Mouse (Mus musculus): ENCODE measurements at regions not wholly inside any gene's neighbourhood (a gene's known extent, or its start where the extent isn't known, plus 50 kb on each side); places are given as distances from the start of the nearest gene placed in this dataset.

GRCm38 (mm10) chr2:28329130-28329529, 117.5 kb upstream of the Ppp1r26 start:
- Histone ChIP-seq H3K27me3 (ENCODE audit: control insufficient read depth, insufficient read depth, low read length) (no peaks in the 10 kb centered on the region), H3K4me3 (ENCODE audit: control insufficient read depth, low read depth, low read length) (no peak overlapping the region), H3K27ac (ENCODE audit: control insufficient read depth, insufficient read depth, low read depth, low read length) (no peak overlapping the region), H3K36me3 (ENCODE audit: control insufficient read depth, insufficient read depth, low read length) (no peaks in the 10 kb centered on the region), H3K4me1 (ENCODE audit: control insufficient read depth, insufficient read depth, low read length) (no peaks in the 10 kb centered on the region)
- no peak for TF ChIP-seq POLR2A (IDR thresholded peaks at IDR 0.05; ENCODE audit: control insufficient read depth, low read depth, low read length)
- no peak for TF ChIP-seq CTCF (IDR thresholded peaks at IDR 0.05; ENCODE audit: control insufficient read depth, insufficient read depth, insufficient replicate concordance, low read depth, low read length)

GRCm38 (mm10) chr2:28335141-28335789, 111.3 kb upstream of the Ppp1r26 start:
- Histone ChIP-seq H3K27ac (ENCODE audit: control insufficient read depth, insufficient read depth, low read depth, low read length) (no peak overlapping the region), H3K27me3 (ENCODE audit: control insufficient read depth, insufficient read depth, low read length) (no peaks in the 10 kb centered on the region), H3K36me3 (ENCODE audit: control insufficient read depth, insufficient read depth, low read length) (no peaks in the 10 kb centered on the region)

DNA sequence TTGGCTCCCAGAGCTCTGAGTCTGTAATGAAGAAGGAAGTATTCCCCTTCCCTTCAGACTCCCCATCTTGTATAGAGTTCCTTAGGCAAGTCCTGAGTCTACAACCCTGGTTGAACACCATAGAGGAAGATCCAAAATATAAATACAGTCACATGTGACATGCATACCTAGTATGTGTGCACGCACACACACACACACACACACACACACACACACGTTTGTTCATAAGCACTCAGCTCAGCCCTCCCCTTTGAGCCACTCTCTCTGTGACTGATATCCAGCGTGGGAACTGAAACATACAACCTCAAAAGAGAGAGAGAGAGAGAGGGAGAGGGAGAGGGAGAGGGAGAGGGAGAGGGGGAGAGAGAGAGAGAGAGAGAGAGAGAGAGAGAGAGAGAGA, 110.8 kb upstream of the Ppp1r26 start:
- H3K27me3 ChIP-seq (ENCODE audit: control insufficient read depth, insufficient read depth, low read length) = no peaks in the 10 kb centered on the region
- H3K27ac ChIP-seq (ENCODE audit: control insufficient read depth, insufficient read depth, low read depth, low read length) = no peak overlapping the region
- TF ChIP-seq POLR2A (IDR thresholded peaks at IDR 0.05; ENCODE audit: control insufficient read depth, low read depth, low read length) (no peak), CTCF (IDR thresholded peaks at IDR 0.05; ENCODE audit: control insufficient read depth, insufficient read depth, insufficient replicate concordance, low read depth, low read length) (no peak)
- H3K36me3 ChIP-seq (ENCODE audit: control insufficient read depth, insufficient read depth, low read length) = no peaks in the 10 kb centered on the region
- H3K4me1 ChIP-seq (ENCODE audit: control insufficient read depth, insufficient read depth, low read length) = peaks cover 2% of the 10 kb centered on the region
- H3K4me3 ChIP-seq (ENCODE audit: control insufficient read depth, low read depth, low read length) = no peak overlapping the region

More at GRCm38 (mm10) chr2:28335141-28335789, 111.3 kb upstream of the Ppp1r26 start:
- peaks cover 2% of the 10 kb centered on the region for H3K4me1 ChIP-seq (ENCODE audit: control insufficient read depth, insufficient read depth, low read length)
- no peak overlapping the region for H3K4me3 ChIP-seq (ENCODE audit: control insufficient read depth, low read depth, low read length)
- TF ChIP-seq POLR2A (IDR thresholded peaks at IDR 0.05; ENCODE audit: control insufficient read depth, low read depth, low read length) (no peak), CTCF (IDR thresholded peaks at IDR 0.05; ENCODE audit: control insufficient read depth, insufficient read depth, insufficient replicate concordance, low read depth, low read length) (no peak)

GRCm38 (mm10) chr2:28336349-28337309, 110.0 kb upstream of the Ppp1r26 start:
- H3K27ac ChIP-seq (ENCODE audit: control insufficient read depth, insufficient read depth, low read depth, low read length) = no peak overlapping the region
- H3K4me1 ChIP-seq (ENCODE audit: control insufficient read depth, insufficient read depth, low read length) = peaks cover 2% of the 10 kb centered on the region
- no peaks in the 10 kb centered on the region for H3K36me3 ChIP-seq (ENCODE audit: control insufficient read depth, insufficient read depth, low read length)
- no peak overlapping the region for H3K4me3 ChIP-seq (ENCODE audit: control insufficient read depth, low read depth, low read length)
- TF ChIP-seq POLR2A (IDR thresholded peaks at IDR 0.05; ENCODE audit: control insufficient read depth, low read depth, low read length) = no peak
- no peak for TF ChIP-seq CTCF (IDR thresholded peaks at IDR 0.05; ENCODE audit: control insufficient read depth, insufficient read depth, insufficient replicate concordance, low read depth, low read length)
- H3K27me3 ChIP-seq (ENCODE audit: control insufficient read depth, insufficient read depth, low read length) = no peaks in the 10 kb centered on the region

DNA sequence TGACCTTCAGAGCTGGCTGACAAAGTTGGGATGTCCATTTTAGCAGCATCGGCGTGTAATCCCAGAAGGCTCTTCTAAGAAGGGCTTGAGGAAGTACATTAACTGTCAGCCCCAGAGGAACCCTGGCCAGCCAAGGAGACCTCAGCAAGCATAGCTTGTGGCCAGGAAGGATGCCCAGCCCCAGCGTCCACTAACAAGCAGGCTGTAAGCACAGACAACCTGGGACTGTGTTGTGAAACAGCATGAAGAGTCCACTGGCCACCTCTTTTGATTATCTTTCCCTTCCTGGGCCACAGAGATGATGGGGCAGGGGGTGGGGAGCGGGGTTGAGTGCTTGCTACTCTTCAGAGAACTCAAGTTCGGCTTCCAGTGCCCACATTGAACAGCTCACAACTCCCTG, 109.0 kb upstream of the Ppp1r26 start:
- H3K27me3 ChIP-seq (ENCODE audit: control insufficient read depth, insufficient read depth, low read length) = no peaks in the 10 kb centered on the region
- TF ChIP-seq CTCF (IDR thresholded peaks at IDR 0.05; ENCODE audit: control insufficient read depth, insufficient read depth, insufficient replicate concordance, low read depth, low read length) (no peak), POLR2A (IDR thresholded peaks at IDR 0.05; ENCODE audit: control insufficient read depth, low read depth, low read length) (no peak)
- H3K4me1 ChIP-seq (ENCODE audit: control insufficient read depth, insufficient read depth, low read length) = peaks cover 2% of the 10 kb centered on the region
- H3K27ac ChIP-seq (ENCODE audit: control insufficient read depth, insufficient read depth, low read depth, low read length) = no peak overlapping the region
- H3K4me3 ChIP-seq (ENCODE audit: control insufficient read depth, low read depth, low read length) = no peak overlapping the region
- no peaks in the 10 kb centered on the region for H3K36me3 ChIP-seq (ENCODE audit: control insufficient read depth, insufficient read depth, low read length)

DNA sequence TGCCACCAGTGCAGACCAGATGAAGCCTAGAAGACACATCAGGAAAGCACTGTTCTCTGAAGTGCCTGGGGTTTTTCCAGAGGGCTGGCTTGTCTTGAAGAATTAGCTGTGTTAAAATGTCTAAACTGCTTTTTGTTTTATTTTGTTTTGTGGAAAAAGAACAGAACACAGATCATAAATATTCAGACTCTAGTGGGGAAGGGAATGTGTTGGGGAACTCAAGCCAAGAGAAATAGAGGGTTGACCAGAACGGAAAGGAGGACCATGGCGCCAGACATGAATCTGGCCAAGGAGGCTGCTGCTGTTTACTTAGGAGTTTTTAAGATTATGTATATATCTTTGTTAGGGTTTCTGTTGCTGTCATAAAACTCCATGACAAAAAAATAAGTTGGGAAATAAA, 105.3 kb upstream of the Ppp1r26 start:
- no peak for TF ChIP-seq CTCF (IDR thresholded peaks at IDR 0.05; ENCODE audit: control insufficient read depth, insufficient read depth, insufficient replicate concordance, low read depth, low read length)
- no peak for TF ChIP-seq POLR2A (IDR thresholded peaks at IDR 0.05; ENCODE audit: control insufficient read depth, low read depth, low read length)
- Histone ChIP-seq H3K27ac (ENCODE audit: control insufficient read depth, insufficient read depth, low read depth, low read length) (no peak overlapping the region), H3K4me1 (ENCODE audit: control insufficient read depth, insufficient read depth, low read length) (no peaks in the 10 kb centered on the region), H3K36me3 (ENCODE audit: control insufficient read depth, insufficient read depth, low read length) (no peaks in the 10 kb centered on the region), H3K27me3 (ENCODE audit: control insufficient read depth, insufficient read depth, low read length) (no peaks in the 10 kb centered on the region), H3K4me3 (ENCODE audit: control insufficient read depth, low read depth, low read length) (no peak overlapping the region)

DNA sequence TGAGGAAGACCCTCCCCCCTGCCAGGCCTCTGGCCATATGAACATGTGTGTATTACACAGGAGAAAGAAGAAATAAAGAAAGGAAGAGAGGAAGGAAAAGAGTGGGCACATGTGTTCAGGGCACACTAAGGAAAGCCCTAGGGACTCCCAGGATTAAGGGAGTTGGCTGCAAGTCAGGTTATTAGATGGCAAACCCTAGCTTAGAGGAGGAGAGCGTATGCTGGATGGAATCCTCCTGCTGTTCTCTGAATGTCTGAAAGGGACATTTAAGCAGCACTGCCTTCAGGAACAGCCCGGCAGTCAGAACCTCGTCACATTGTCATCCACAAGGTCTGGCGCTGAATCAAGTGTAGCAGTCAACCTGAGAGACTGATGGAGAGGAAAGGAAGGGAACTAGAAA, 98.1 kb upstream of the Ppp1r26 start:
- Histone ChIP-seq H3K27me3 (ENCODE audit: control insufficient read depth, insufficient read depth, low read length) (no peaks in the 10 kb centered on the region), H3K4me1 (ENCODE audit: control insufficient read depth, insufficient read depth, low read length) (no peaks in the 10 kb centered on the region), H3K27ac (ENCODE audit: control insufficient read depth, insufficient read depth, low read depth, low read length) (no peak overlapping the region), H3K36me3 (ENCODE audit: control insufficient read depth, insufficient read depth, low read length) (no peaks in the 10 kb centered on the region), H3K4me3 (ENCODE audit: control insufficient read depth, low read depth, low read length) (no peak overlapping the region)
- TF ChIP-seq CTCF (IDR thresholded peaks at IDR 0.05; ENCODE audit: control insufficient read depth, insufficient read depth, insufficient replicate concordance, low read depth, low read length) = no peak

All from testis, adult 2 months (tissue).